Comparison of ENCODE assay signal across 21 mouse cellular contexts in genomic region chr13:113353955-113354354, GRCm38 (mm10).
"Had no signal": no experiment of that assay in that cellular context is flagged by ENCODE, and none has a peak within 500 bp of the region (broad histone marks: within the 10 kb centered on the region; RNA-seq: fewer than 3 reads in every experiment).

No protein-coding gene starts in this region.

- ATAC-seq: intestine, postnatal 0 days; liver, postnatal 0 days; midbrain, embryonic 13.5 days; midbrain, embryonic 16.5 days had no signal

- H3K4me2 ChIP-seq: limb, embryonic 13.5 days; liver, embryonic 11.5 days; lung, embryonic 14.5 days; midbrain, embryonic 13.5 days; neural tube, embryonic 13.5 days had no signal

- H3K36me3 ChIP-seq: midbrain, embryonic 10.5 days; midbrain, embryonic 13.5 days; neural tube, embryonic 13.5 days had no signal

- H3K9ac ChIP-seq: limb, embryonic 13.5 days; liver, embryonic 14.5 days; liver, postnatal 0 days; lung, embryonic 14.5 days; midbrain, embryonic 13.5 days; neural tube, embryonic 13.5 days had no signal

- H3K27ac ChIP-seq: limb, embryonic 13.5 days; liver, embryonic 14.5 days; midbrain, embryonic 13.5 days; neural tube, embryonic 13.5 days had no signal

- H3K9me3 ChIP-seq: limb, embryonic 13.5 days; midbrain, embryonic 10.5 days; midbrain, embryonic 13.5 days; neural tube, embryonic 13.5 days had no signal

- DNase-seq: kidney, adult 2 months; kidney, postnatal 14 days; kidney, postnatal 4 days; left cerebral cortex, postnatal 4 days; liver, postnatal 0 days; lung, embryonic 14.5 days; lung, postnatal 10 days; lung, postnatal 4 days; retina, postnatal 1 day; right cerebral cortex, postnatal 25 days; spleen, adult 18-20 months; thymus, postnatal 36 days had no signal

- H3K4me3 ChIP-seq: limb, embryonic 13.5 days; midbrain, embryonic 10.5 days; midbrain, embryonic 13.5 days; myocyte; neural tube, embryonic 13.5 days had no signal

- H3K27me3 ChIP-seq: limb, embryonic 13.5 days; midbrain, embryonic 13.5 days had no signal
